Mouse (Mus musculus): ENCODE data around the gene Mmp24.
"Not testable (repeated sequence)": the region's sequence is repeated elsewhere in the genome, so short reads cannot be mapped to it uniquely, and the experiment has no call there.

The Mmp24 gene

GRCm38 (mm10) chr2:155814829-155815228 is 39.7 kb downstream of the Mmp24 start:
- DNase-seq (ENCODE audit: low spot score in 2 of 2): no peak

- no peak for DNase-seq (ENCODE audit: low spot score in 2 of 2)
These were observed 41.0 kb downstream of the Mmp24 start for GRCm38 (mm10) chr2:155816179-155816578.

- no peak for DNase-seq (ENCODE audit: low spot score in 2 of 2)
These were observed 42.4 kb downstream of the Mmp24 start for GRCm38 (mm10) chr2:155817301-155818245.

GRCm38 (mm10) chr2:155818596-155819391 is 43.7 kb downstream of the Mmp24 start:
- peak; percentile 91 to 92 for DNase-seq (ENCODE audit: low spot score in 2 of 2)

GRCm38 (mm10) chr2:155819392-155819448 is 44.1 kb downstream of the Mmp24 start, which contains the start of gene BC029722:
BC029722 (minus strand) TSS chr2:155819426.
- DNase-seq (ENCODE audit: low spot score in 2 of 2): no peak

GRCm38 (mm10) chr2:155819449-155820251 is 44.5 kb downstream of the Mmp24 start:
- no peak for DNase-seq (ENCODE audit: low spot score in 2 of 2)

- DNase-seq (ENCODE audit: low spot score in 2 of 2): no peak
These were observed 45.6 kb downstream of the Mmp24 start for GRCm38 (mm10) chr2:155820779-155821178.

- DNase-seq (ENCODE audit: low spot score in 2 of 2): no peak
These were observed 48.6 kb downstream of the Mmp24 start for GRCm38 (mm10) chr2:155823722-155824121.

GRCm38 (mm10) chr2:155825904-155826629 is 50.9 kb downstream of the Mmp24 start:
- DNase-seq (ENCODE audit: low spot score in 2 of 2): no peak

GRCm38 (mm10) chr2:155826630-155827424 is 51.7 kb downstream of the Mmp24 start, which contains the start of gene Eif6:
Eif6 (minus strand) TSS chr2:155826925.
- DNase-seq (ENCODE audit: low spot score in 2 of 2): peak; percentile 75 to 78

- DNase-seq (ENCODE audit: low spot score in 2 of 2): no peak
These were observed 55.7 kb downstream of the Mmp24 start for GRCm38 (mm10) chr2:155830841-155831240.

GRCm38 (mm10) chr2:155831302-155831701 is 56.2 kb downstream of the Mmp24 start:
- DNase-seq (ENCODE audit: low spot score in 2 of 2): no peak

GRCm38 (mm10) chr2:155832087-155832486 is 56.9 kb downstream of the Mmp24 start:
- not testable (repeated sequence) for DNase-seq (ENCODE audit: low spot score in 2 of 2)

GRCm38 (mm10) chr2:155834732-155835131 is 59.6 kb downstream of the Mmp24 start, which contains the start of gene Fam83c:
Fam83c (minus strand) TSS chr2:155834854.
- no peak for DNase-seq (ENCODE audit: low spot score in 2 of 2)

- no peak for DNase-seq (ENCODE audit: low spot score in 2 of 2)
These were observed 62.8 kb downstream of the Mmp24 start for GRCm38 (mm10) chr2:155837961-155838360.

- no peak for DNase-seq (ENCODE audit: low spot score in 2 of 2)
These were observed 63.8 kb downstream of the Mmp24 start for GRCm38 (mm10) chr2:155838961-155839360.

GRCm38 (mm10) chr2:155846930-155847329 is 71.8 kb downstream of the Mmp24 start:
- DNase-seq (ENCODE audit: low spot score in 2 of 2): no peak

- peak; percentile 40 to 74 for DNase-seq (ENCODE audit: low spot score in 2 of 2)
These were observed 73.1 kb downstream of the Mmp24 start for GRCm38 (mm10) chr2:155848291-155848690.

GRCm38 (mm10) chr2:155849464-155849863 is 74.3 kb downstream of the Mmp24 start:
- DNase-seq (ENCODE audit: low spot score in 2 of 2): no peak

- no peak for DNase-seq (ENCODE audit: low spot score in 2 of 2)
These were observed 75.0 kb downstream of the Mmp24 start for GRCm38 (mm10) chr2:155850120-155850519.

- DNase-seq (ENCODE audit: low spot score in 2 of 2): no peak
These were observed 77.4 kb downstream of the Mmp24 start for GRCm38 (mm10) chr2:155852536-155852935.

Data from frontal cortex, postnatal 10 days (tissue).